Mouse (Mus musculus) lung, postnatal 0 days (tissue): ENCODE results near the gene Ifrd2.

Experiments used
- CTCF ChIP-seq: IDR thresholded peaks from 2 replicates; pipeline ENCODE4 v1.5.1; 2016; ENCODE audit warnings: antibody characterized with exemption, mild to moderate bottlenecking
- EP300 ChIP-seq: IDR thresholded peaks from 2 replicates; pipeline ENCODE4 v1.6.1; 2016; ENCODE audit warnings: antibody characterized with exemption, mild to moderate bottlenecking, control low read depth

DNA sequence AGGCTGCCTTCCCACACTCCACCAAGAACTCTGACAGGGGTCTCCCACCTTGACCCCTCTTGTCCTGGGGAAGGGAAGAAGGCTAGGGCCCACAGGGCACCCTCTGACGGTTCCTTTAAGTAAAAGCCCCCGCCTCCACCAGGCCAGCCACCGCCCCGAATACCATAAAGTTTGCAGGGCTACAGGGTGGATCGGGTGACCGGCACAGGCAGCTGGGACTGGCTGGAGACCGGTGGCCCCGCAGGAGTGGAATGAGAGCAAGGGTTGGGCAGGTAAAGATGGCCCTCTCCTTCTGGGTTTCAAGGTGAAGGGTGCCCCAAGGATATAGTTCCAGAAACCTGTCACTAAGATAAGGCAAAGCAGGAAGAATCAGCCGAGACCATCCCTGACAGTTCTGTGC is 19.1 kb downstream of the Ifrd2 start:
- TF ChIP-seq CTCF, result no peak
- TF ChIP-seq EP300, result no peak
